Mouse (Mus musculus) heart, adult 2 months (tissue): Measurements from ENCODE around the gene D430019H16Rik.

ENCODE experiments used
- CTCF ChIP-seq: fragments of 200-600 bp; IDR thresholded peaks from 2 replicates; pipeline ENCODE4 v1.8.1; 2022; ENCODE audit warnings: antibody characterized with exemption, mild to moderate bottlenecking, moderate library complexity
- EP300 ChIP-seq: fragments of 200-500 bp; IDR thresholded peaks from 2 replicates; pipeline ENCODE4 v1.6.1; 2011; ENCODE audit warnings: low read depth, low read length, control low read depth; ENCODE audit not compliant: insufficient read depth

GRCm38 (mm10) chr12:105519851-105520250 is 66.2 kb downstream of the D430019H16Rik start:
- no peak for TF ChIP-seq CTCF
- TF ChIP-seq EP300, result no peak
